Mouse (Mus musculus) ovary, postnatal 36 days (tissue): Measurements from ENCODE around the gene Nmb.
"Not testable (repeated sequence)": the region's sequence is repeated elsewhere in the genome, so short reads cannot be mapped to it uniquely, and the experiment has no call there.

Experiments used
- DNase-seq: peaks from one replicate; pipeline ENCODE4 v3.0.0; 2022; ENCODE audit warnings: low spot score, mixed read lengths

The Nmb gene

GRCm38 (mm10) chr7:80904921-80905515 is at the start of gene Nmb:
Gene Nmb, minus strand, starts transcription at chr7:80905076.
- DNase-seq = peak; percentile 76

GRCm38 (mm10) chr7:80954251-80954650 is 49.4 kb upstream of the Nmb start:
- DNase-seq = no peak

GRCm38 (mm10) chr7:80952140-80952539 is 47.3 kb upstream of the Nmb start:
- DNase-seq = no peak

GRCm38 (mm10) chr7:80951461-80951860 is 46.6 kb upstream of the Nmb start:
- DNase-seq = no peak

- peak; percentile 94 for DNase-seq
Observed at GRCm38 (mm10) chr7:80947445-80948350, 42.8 kb upstream of the Nmb start, which contains the start of gene Sec11a. Gene Sec11a, minus strand, starts transcription at chr7:80947780.

- no peak for DNase-seq
Observed at GRCm38 (mm10) chr7:80939808-80940207, 34.9 kb upstream of the Nmb start.

- DNase-seq = not testable (repeated sequence)
Observed at GRCm38 (mm10) chr7:80937304-80937666, 32.4 kb upstream of the Nmb start.

GRCm38 (mm10) chr7:80936617-80937303 is 31.9 kb upstream of the Nmb start:
- DNase-seq = not testable (repeated sequence)

- no peak for DNase-seq
Observed at GRCm38 (mm10) chr7:80935834-80936233, 31.0 kb upstream of the Nmb start.

GRCm38 (mm10) chr7:80932777-80933176 is 27.9 kb upstream of the Nmb start:
- DNase-seq = no peak

GRCm38 (mm10) chr7:80931618-80932207 is 26.8 kb upstream of the Nmb start:
- peak; percentile 28 for DNase-seq

GRCm38 (mm10) chr7:80923165-80923564 is 18.3 kb upstream of the Nmb start:
- DNase-seq = no peak

- DNase-seq = no peak
Observed at GRCm38 (mm10) chr7:80919647-80920008, 14.8 kb upstream of the Nmb start.

GRCm38 (mm10) chr7:80918982-80919646 is 14.2 kb upstream of the Nmb start:
- DNase-seq = no peak

- no peak for DNase-seq
Observed at GRCm38 (mm10) chr7:80917916-80918465, 13.1 kb upstream of the Nmb start.

- DNase-seq = no peak
Observed at GRCm38 (mm10) chr7:80912496-80912895, 7.6 kb upstream of the Nmb start.

GRCm38 (mm10) chr7:80911053-80911452 is 6.2 kb upstream of the Nmb start:
- no peak for DNase-seq

- DNase-seq = no peak
Observed at GRCm38 (mm10) chr7:80903625-80904422, 1.1 kb downstream of the Nmb start.

GRCm38 (mm10) chr7:80901541-80902274 is 3.2 kb downstream of the Nmb start:
- DNase-seq = no peak

- DNase-seq = peak; percentile 90
Observed at GRCm38 (mm10) chr7:80900944-80901501, 3.9 kb downstream of the Nmb start, which contains the start of gene Wdr73. Gene Wdr73, minus strand, starts transcription at chr7:80901269.
